Comparison of ENCODE assay signal across 8 mouse cellular contexts in the genomic region with DNA sequence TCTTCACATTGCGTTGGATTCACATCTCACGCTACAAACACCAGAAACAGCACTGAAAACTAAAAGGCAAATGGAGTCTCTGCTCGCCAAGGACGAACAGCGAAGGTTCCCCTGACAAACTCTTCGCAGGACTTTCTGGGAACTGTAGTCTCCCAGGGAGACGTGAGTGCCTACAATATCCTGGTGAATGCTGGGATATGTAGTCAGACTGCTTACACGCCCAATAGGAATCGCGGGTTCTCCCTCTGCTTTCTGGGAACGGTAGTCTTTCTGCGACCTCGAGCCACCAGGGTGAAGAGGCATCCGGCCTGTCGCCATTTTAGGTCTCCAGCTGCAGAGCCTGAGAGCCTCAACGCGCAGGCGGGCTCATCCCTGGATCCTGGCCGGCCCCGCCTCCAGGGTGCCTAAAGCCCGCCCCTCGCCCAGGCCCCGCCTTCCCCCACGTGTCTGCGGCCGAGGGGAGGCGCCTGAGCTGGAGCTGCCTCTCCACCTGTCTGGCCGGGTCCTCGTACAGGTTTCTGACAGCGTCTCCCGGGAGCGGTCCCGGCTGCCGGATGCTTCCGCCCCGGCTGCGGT. TPM values are rescaled to one million over a fixed set of nuclear protein-coding genes. Genes with fewer than 3 reads are reported as not detected.
A peak's percentile ranks its signal among the peaks of the same experiment; 100 is the strongest.
DNase-seq lines count a peak whose midpoint lies in the region; ATAC-seq and TF ChIP-seq lines count a peak whose summit lies in the region.
"Not testable (repeated sequence)": the region's sequence is repeated elsewhere in the genome, so short reads cannot be mapped to it uniquely, and the experiment has no call there.

Gene Desi2 (plus strand): TSS at position 202 of the 576 bp plus-strand sequence.

- WGBS in forebrain, embryonic 16.5 days, result under 1% methylated on average over 34 of the region's 37 CpGs
- WGBS in lung, embryonic 14.5 days, result under 1% methylated on average over 37 of the region's 37 CpGs
- 0% methylated on average over 37 of the region's 37 CpGs for WGBS in olfactory bulb, adult 2 months
- WGBS in thymus, adult 2 months, result under 1% methylated on average over 37 of the region's 37 CpGs

- not testable (repeated sequence) for TF ChIP-seq CTCF in G1E (IDR thresholded peaks at IDR 0.05; ENCODE audit: low read depth, low read length); layer of hippocampus, adult 2 months (conservative IDR thresholded peaks at IDR 0.05); lung, embryonic 14.5 days (IDR thresholded peaks at IDR 0.05; ENCODE audit: low read depth); olfactory bulb, adult 2 months (IDR thresholded peaks at IDR 0.05; ENCODE audit: insufficient read depth, low read depth, low read length); thymus, adult 2 months (IDR thresholded peaks at IDR 0.05; ENCODE audit: borderline replicate concordance, control insufficient read depth, extremely low read depth, insufficient read depth, low read length, poor library complexity)

- H3K9ac ChIP-seq in forebrain, embryonic 16.5 days (replicated peaks; ENCODE audit: low read depth, low read length), result peak within 1 kb of the TSS; percentile 64
- peak within 1 kb of the TSS; percentile 47 for H3K9ac ChIP-seq in lung, embryonic 14.5 days

- not testable (repeated sequence) for H3K9me3 ChIP-seq in G1E (replicated peaks); forebrain, embryonic 16.5 days (ENCODE audit: control insufficient read depth, low read length); lung, embryonic 14.5 days (ENCODE audit: low read depth, low read length)

- H3K27ac ChIP-seq in forebrain, embryonic 16.5 days (ENCODE audit: low read length), result peak within 1 kb of the TSS; percentile 50
- H3K27ac ChIP-seq in layer of hippocampus, adult 2 months, result peak within 1 kb of the TSS; percentile 98
- H3K27ac ChIP-seq in lung, embryonic 14.5 days (ENCODE audit: low read depth), result peak within 1 kb of the TSS; percentile 69; the same call in 1 of the 2 replicates
- H3K27ac ChIP-seq in olfactory bulb, adult 2 months (ENCODE audit: insufficient read depth, low read depth, low read length), result peak within 1 kb of the TSS; percentile 51; the same call in 1 of the 2 replicates
- H3K27ac ChIP-seq in thymus, adult 2 months (ENCODE audit: control insufficient read depth, insufficient read depth, low read length), result peak within 1 kb of the TSS; percentile 57

- not testable (repeated sequence) for H3K27me3 ChIP-seq in G1E (ENCODE audit: insufficient read depth, low read length); forebrain, embryonic 16.5 days (replicated peaks; ENCODE audit: control insufficient read depth, insufficient read depth, low read length); lung, embryonic 14.5 days (ENCODE audit: insufficient read depth, low read length); thymus, adult 2 months (ENCODE audit: control insufficient read depth, insufficient read depth, low read length)

- H3K4me2 ChIP-seq in forebrain, embryonic 16.5 days (ENCODE audit: low read length), result peak within 1 kb of the TSS; percentile 58
- peak within 1 kb of the TSS; percentile 59 for H3K4me2 ChIP-seq in lung, embryonic 14.5 days

- peak; percentile 80 for DNase-seq in G1E (ENCODE audit: low spot score)
- peak; percentile 92 to 97 for DNase-seq in cerebellum, adult 18-20 months
- peak; percentile 90 to 93 for DNase-seq in heart, postnatal 36 days
- peak; percentile 88 to 98 for DNase-seq in layer of hippocampus, adult 2 months (ENCODE audit: low spot score in 2 of 2)
- DNase-seq in lung, embryonic 14.5 days, result peak; percentile 96
- DNase-seq in thymus, adult 2 months, result peak; percentile 94

- intact Hi-C loops in heart, postnatal 36 days (cut with DNase I), result loop anchor here (10.0 kb wide), 1 partner anchor 203 kb away; the partner anchor contains the start of gene Catspere2

- not testable (repeated sequence) for H3K36me3 ChIP-seq in G1E (replicated peaks); forebrain, embryonic 16.5 days (ENCODE audit: control insufficient read depth, insufficient read depth); lung, embryonic 14.5 days (ENCODE audit: insufficient read depth); thymus, adult 2 months (ENCODE audit: control insufficient read depth, insufficient read depth, low read length)

- H3K4me3 ChIP-seq in G1E (ENCODE audit: low read depth, low read length), result peak within 1 kb of the TSS; percentile 73
- H3K4me3 ChIP-seq in forebrain, embryonic 16.5 days (replicated peaks; ENCODE audit: low read length), result peak within 1 kb of the TSS; percentile 67
- peak within 1 kb of the TSS; percentile 75 for H3K4me3 ChIP-seq in layer of hippocampus, adult 2 months
- H3K4me3 ChIP-seq in lung, embryonic 14.5 days (ENCODE audit: low read depth, low read length), result peak within 1 kb of the TSS; percentile 54
- H3K4me3 ChIP-seq in olfactory bulb, adult 2 months (ENCODE audit: insufficient read depth, low read depth, low read length), result peak within 1 kb of the TSS; percentile 96
- H3K4me3 ChIP-seq in thymus, adult 2 months (ENCODE audit: control insufficient read depth, insufficient read depth, low read length), result peak within 1 kb of the TSS; percentile 71

- peak; percentile 23; the same call in 1 of the 2 replicates for TF ChIP-seq POLR2A in olfactory bulb, adult 2 months (IDR thresholded peaks at IDR 0.05; ENCODE audit: insufficient read depth, low read depth, low read length)
- 0 out of 2 replicates have a peak, but pooled peaks have one; percentile 30 for TF ChIP-seq POLR2A in thymus, adult 2 months (IDR thresholded peaks at IDR 0.05; ENCODE audit: control insufficient read depth, extremely low read depth, insufficient read depth, low read length, poor library complexity)

- peak; percentile 99 for ATAC-seq in G1E (ENCODE audit: extremely low read depth, insufficient number of reproducible peaks, low FRiP score, poor library complexity, severe bottlenecking)
- peak; percentile 99 for ATAC-seq in forebrain, embryonic 16.5 days
- peak; percentile 99 for ATAC-seq in lung, embryonic 14.5 days (ENCODE audit: insufficient read depth)

- not testable (repeated sequence) for H3K4me1 ChIP-seq in G1E (ENCODE audit: insufficient read depth, low read depth, low read length); forebrain, embryonic 16.5 days (replicated peaks; ENCODE audit: control insufficient read depth, insufficient read depth, low read length); lung, embryonic 14.5 days (ENCODE audit: insufficient read depth); olfactory bulb, adult 2 months (ENCODE audit: control insufficient read depth, insufficient read depth, low read length); thymus, adult 2 months (replicated peaks; ENCODE audit: control insufficient read depth, insufficient read depth, low read length)

RNA-seq across cellular contexts. Expression of gene Desi2, which starts in this region (rescaled TPM):
- total RNA-seq in G1E (2014; fragmentation: Nextera tagmentation) (20.2 and 26.1 TPM in 2 replicates), G1E (2017) (19.5 and 21.6 TPM in 2 replicates)
- polyA plus RNA-seq in G1E (2012), result 3.5 and 4.8 TPM in 2 replicates
- polyA plus RNA-seq in forebrain, embryonic 16.5 days (2015; fragmentation: Nextera tagmentation; extraction: Ambion mirVana), result 17.7 and 19.9 TPM in 2 replicates
- 10 to 100 TPM; 16.0 to 17.0 TPM for total RNA-seq in heart, postnatal 36 days (2021)
- total RNA-seq in layer of hippocampus, adult 2 months (2021), result 10 to 100 TPM; 16.0 to 17.9 TPM
- 24.7 and 26.1 TPM in 2 replicates for polyA plus RNA-seq in lung, embryonic 14.5 days (2014; fragmentation: Nextera tagmentation; extraction: Ambion mirVana)
- not detected in 2 replicates for polyA plus RNA-seq in olfactory bulb, adult 2 months (2012; ENCODE audit: insufficient read depth, insufficient read length, low replicate concordance, missing spikeins)
- polyA plus RNA-seq in thymus, adult 2 months (2012; rRNA removed), result 14.8 and 15.7 TPM in 2 replicates

Comparison
In these comparisons a context has a peak if more than half of its experiments do, and no peak if none do; other contexts are left out.
1. Peak in every context shown above with its lines: DNase-seq, ATAC-seq, H3K4me3 ChIP-seq and H3K27ac ChIP-seq.